Mouse (Mus musculus) limb, embryonic 11.5 days (tissue): Measurements from ENCODE around the gene Cnksr3. TPM values are rescaled to one million over a fixed set of nuclear protein-coding genes. Genes with fewer than 3 reads are reported as not detected.
A peak's percentile ranks its signal among the peaks of the same experiment; 100 is the strongest.

Experiments used
- ATAC-seq: fragments of 200-750 bp; cut with Nextera tagmentation; 2 replicates; pipeline ENCODE4 v1.8.0; 2017; ENCODE audit warnings: low read depth; ENCODE audit not compliant: insufficient number of reproducible peaks, low FRiP score, low TSS enrichment
- DNase-seq: peaks from one replicate; pipeline ENCODE4 v3.0.0-alpha.2; 2015; ENCODE audit warnings: low spot score
- H3K27ac ChIP-seq: fragments of 300-500 bp; sonication (generic); replicated peaks from 2 replicates; pipeline ENCODE4 v1.5.1; 2014; ENCODE audit warnings: low read depth, mild to moderate bottlenecking, low read length
- H3K27me3 ChIP-seq: fragments of 300-500 bp; sonication (generic); 2 replicates; pipeline ENCODE4 v1.6.1; 2014; ENCODE audit warnings: mild to moderate bottlenecking, low read length, mixed read lengths; ENCODE audit not compliant: control insufficient read depth, insufficient read depth
- H3K36me3 ChIP-seq: fragments of 300-500 bp; sonication (generic); 2 replicates; pipeline ENCODE4 v1.6.1; 2014; ENCODE audit warnings: mild to moderate bottlenecking, low read length, moderate library complexity, mixed read lengths; ENCODE audit not compliant: control insufficient read depth, insufficient read depth
- H3K4me1 ChIP-seq: fragments of 300-500 bp; sonication (generic); 2 replicates; pipeline ENCODE4 v1.6.1; 2014; ENCODE audit warnings: low read length, mixed read lengths; ENCODE audit not compliant: control insufficient read depth, insufficient read depth
- H3K4me2 ChIP-seq: fragments of 300-500 bp; sonication (generic); 2 replicates; pipeline ENCODE4 v1.6.1; 2014; ENCODE audit warnings: low read depth, mild to moderate bottlenecking, moderate library complexity; ENCODE audit not compliant: severe bottlenecking
- H3K4me3 ChIP-seq: fragments of 300-500 bp; sonication (generic); 2 replicates; pipeline ENCODE4 v1.5.1; 2014; ENCODE audit warnings: low read depth, low read length
- H3K9ac ChIP-seq: fragments of 300-500 bp; sonication (generic); 2 replicates; pipeline ENCODE4 v1.6.1; 2014; ENCODE audit warnings: mild to moderate bottlenecking, low read length
- H3K9me3 ChIP-seq: fragments of 300-500 bp; sonication (generic); 2 replicates; pipeline ENCODE4 v1.6.1; 2016; ENCODE audit warnings: low read length; ENCODE audit not compliant: control insufficient read depth
- WGBS: fragments of 180-500 bp; shearing (Covaris S2); extraction: QIAGEN DNeasy Blood & Tissue Kit; methylation state at CpG from one replicate; pipeline ENCODE4 v1.1.7; 2014; 5-methylcytosine and 5-hydroxymethylcytosine counted together
- polyA plus RNA-seq: library from polyadenylated mRNA; unstranded; fragments of >200 nt; fragmentation: Nextera tagmentation; extraction: Ambion mirVana; gene quantifications from 2 replicates; pipeline ENCODE4 v1.2.1, GENCODE M21; 2014

The Cnksr3 gene
- polyA plus RNA-seq, 1 experiment from 2014 or later: 11.9 TPM

DNA sequence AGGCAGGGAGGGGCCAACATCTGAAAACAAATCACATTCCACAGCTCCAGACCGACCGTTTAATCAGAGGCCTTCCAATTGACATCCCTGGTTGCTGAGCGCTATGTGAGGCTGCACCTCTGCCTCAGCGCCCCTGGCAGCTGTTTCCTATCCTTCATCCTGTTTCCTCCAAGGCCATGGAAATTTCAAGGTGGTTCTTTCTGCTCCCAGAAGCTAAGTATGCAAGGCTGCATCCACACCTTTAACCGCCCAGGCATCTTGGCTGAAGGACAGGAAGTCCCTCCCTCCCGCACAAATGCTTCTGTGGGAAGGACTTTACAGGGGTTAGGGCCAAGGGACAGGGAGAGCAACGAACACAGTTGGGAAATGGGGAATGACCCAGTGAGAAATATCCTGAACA lies 24.2 kb downstream of the Cnksr3 start:
- ATAC-seq (no peak), DNase-seq (no peak)
- Histone ChIP-seq H3K4me3 (no peak overlapping the region), H3K36me3 (no peaks in the 10 kb centered on the region), H3K9ac (no peak overlapping the region), H3K27me3 (no peaks in the 10 kb centered on the region), H3K4me2 (no peak overlapping the region), H3K27ac (no peak overlapping the region), H3K9me3 (no peaks in the 10 kb centered on the region), H3K4me1 (peaks cover 12% of the 10 kb centered on the region)
- 62% methylated on average over 7 of the region's 7 CpGs for WGBS

DNA sequence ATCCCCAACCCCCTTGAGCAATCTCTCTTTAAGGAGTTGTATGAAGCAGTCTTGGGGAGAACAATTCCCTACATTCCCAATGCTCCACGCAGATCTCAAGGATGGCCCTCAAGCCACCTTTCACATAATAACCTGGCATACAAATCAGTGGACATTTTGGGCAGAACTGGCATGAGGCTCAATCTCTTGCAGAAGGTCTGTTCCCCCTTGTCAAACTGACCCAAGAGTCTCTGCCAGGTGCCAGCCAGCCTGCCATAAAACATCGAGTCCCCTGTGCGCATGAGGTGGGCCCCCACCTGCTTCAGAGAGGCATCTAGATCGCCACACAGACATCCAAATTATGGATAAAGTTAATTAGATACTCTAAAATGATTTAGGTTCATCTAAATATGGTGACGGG lies 25.0 kb downstream of the Cnksr3 start:
- Histone ChIP-seq H3K36me3 (no peaks in the 10 kb centered on the region), H3K9ac (no peak overlapping the region), H3K4me3 (no peak overlapping the region), H3K27me3 (no peaks in the 10 kb centered on the region), H3K4me2 (no peak overlapping the region), H3K4me1 (peaks cover 20% of the 10 kb centered on the region), H3K27ac (no peak overlapping the region), H3K9me3 (no peaks in the 10 kb centered on the region)
- no peak for DNase-seq
- ATAC-seq: no peak
- WGBS: 88% methylated on average over 5 of the region's 5 CpGs

DNA sequence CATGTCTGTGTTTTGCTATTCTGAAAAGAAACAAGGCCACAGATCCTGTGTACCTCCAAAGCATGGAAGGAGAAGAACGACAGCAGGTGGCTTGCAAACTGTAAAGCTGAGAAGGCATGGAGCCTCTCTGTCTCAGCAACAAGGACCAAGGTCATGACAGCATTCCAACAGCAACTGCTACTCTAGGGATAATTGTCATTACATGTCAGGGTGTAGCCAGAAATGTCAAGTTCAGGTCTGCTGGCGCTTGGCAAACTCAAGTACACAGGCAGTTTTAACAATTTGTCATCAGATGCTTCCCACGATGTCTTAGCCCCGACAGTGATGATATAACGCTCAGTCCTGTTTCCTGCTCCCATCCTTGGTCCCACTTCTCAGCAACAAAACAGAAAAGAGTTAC lies 26.0 kb downstream of the Cnksr3 start:
- Histone ChIP-seq H3K36me3 (no peaks in the 10 kb centered on the region), H3K27ac (no peak overlapping the region), H3K4me2 (no peak overlapping the region), H3K27me3 (no peaks in the 10 kb centered on the region), H3K4me3 (no peak overlapping the region), H3K9ac (no peak overlapping the region), H3K4me1 (peaks cover 20% of the 10 kb centered on the region), H3K9me3 (no peaks in the 10 kb centered on the region)
- ATAC-seq: no peak
- no peak for DNase-seq
- WGBS: 89% methylated on average over 5 of the region's 5 CpGs

DNA sequence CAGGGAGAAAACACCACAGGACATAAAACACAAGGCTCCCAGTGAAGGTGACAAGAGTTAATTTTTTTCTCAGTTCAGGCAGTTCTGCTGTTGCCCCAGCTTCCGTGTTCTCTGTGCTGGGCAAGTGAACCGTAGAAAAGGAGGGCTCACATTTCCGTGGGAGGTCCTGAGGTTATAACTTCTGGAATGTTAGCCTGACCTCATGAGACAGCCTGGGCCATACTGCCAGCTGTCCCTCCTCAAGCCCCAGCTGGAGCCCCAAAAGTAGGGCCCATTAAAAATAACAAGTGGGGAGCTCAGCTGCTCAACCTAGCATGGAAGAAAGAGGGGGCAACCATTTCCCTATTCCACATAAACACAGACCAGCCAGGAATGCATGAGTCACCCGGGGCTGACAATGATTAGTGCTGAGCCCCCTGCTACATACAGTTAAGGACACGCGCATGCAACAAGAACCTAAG lies 28.8 kb downstream of the Cnksr3 start:
- no peak overlapping the region for H3K4me2 ChIP-seq
- no peak overlapping the region for H3K9ac ChIP-seq
- ATAC-seq (peak; percentile 78), DNase-seq (peak; percentile 62)
- 19% methylated on average over 6 of the region's 6 CpGs for WGBS
- no peaks in the 10 kb centered on the region for H3K36me3 ChIP-seq
- H3K9me3 ChIP-seq: no peaks in the 10 kb centered on the region
- H3K4me1 ChIP-seq: peaks cover 20% of the 10 kb centered on the region
- no peak overlapping the region for H3K4me3 ChIP-seq
- H3K27me3 ChIP-seq: no peaks in the 10 kb centered on the region
- H3K27ac ChIP-seq: peak overlapping the region; percentile 66

DNA sequence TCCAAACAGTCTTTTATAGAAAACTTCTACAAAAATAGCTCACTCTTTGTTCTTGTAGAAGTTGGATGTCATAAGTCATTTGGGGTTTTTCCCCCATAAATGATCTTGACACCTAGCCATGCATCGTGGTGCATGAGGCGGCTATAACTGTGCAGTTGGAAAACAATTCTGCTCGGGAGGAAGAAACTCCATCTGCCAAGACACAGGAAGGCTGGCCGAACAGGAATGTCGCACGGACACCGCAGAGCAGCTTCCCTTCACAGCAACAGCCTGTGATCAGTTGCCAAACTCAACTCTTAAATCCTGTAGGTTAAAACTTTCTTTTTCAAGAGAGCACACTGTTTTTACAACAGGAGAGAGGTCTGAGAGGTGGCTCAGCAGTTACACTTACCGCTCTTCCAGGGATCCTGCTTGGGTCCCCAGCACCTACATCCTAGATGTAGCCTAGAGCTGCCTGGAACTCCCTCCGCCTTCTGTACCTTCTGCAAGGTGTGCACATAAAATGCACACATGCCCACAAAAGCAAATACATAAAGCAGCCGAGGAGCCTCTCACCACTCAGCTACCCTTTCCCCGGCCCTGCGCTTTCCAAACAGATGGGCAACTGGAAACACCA lies 29.4 kb downstream of the Cnksr3 start:
- H3K36me3 ChIP-seq: no peaks in the 10 kb centered on the region
- H3K9ac ChIP-seq: no peak overlapping the region
- H3K27ac ChIP-seq: peak overlapping the region; percentile 66
- no peaks in the 10 kb centered on the region for H3K9me3 ChIP-seq
- H3K4me2 ChIP-seq: no peak overlapping the region
- H3K4me3 ChIP-seq: no peak overlapping the region
- no peak; the same call in 1 of the 2 replicates for ATAC-seq
- H3K27me3 ChIP-seq: no peaks in the 10 kb centered on the region
- WGBS: 69% methylated on average over 12 of the region's 12 CpGs
- peaks cover 16% of the 10 kb centered on the region for H3K4me1 ChIP-seq
- DNase-seq: no peak

DNA sequence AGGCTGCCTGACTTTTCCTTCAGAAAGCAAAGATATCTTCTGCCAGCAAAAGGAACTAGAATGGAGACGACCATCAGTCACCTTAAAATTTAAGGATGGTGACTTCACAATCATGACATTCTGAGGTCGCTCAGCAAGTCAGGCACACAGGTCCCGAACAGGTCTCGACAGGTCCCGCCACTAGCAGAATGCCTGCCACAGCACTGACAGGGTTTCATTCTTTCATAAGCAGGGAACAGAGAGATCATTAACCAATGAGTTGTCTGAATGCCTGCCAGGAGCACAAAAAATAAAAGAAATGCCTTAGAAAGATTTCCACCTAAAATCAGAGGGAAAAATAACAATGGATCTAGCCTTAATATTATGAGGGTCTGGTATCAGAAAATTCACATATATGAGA lies 31.7 kb downstream of the Cnksr3 start:
- WGBS: 92% methylated on average over 5 of the region's 5 CpGs
- Histone ChIP-seq H3K4me1 (peaks cover 16% of the 10 kb centered on the region), H3K4me3 (no peak overlapping the region), H3K9me3 (no peaks in the 10 kb centered on the region), H3K36me3 (no peaks in the 10 kb centered on the region), H3K9ac (no peak overlapping the region), H3K4me2 (no peak overlapping the region), H3K27me3 (no peaks in the 10 kb centered on the region), H3K27ac (no peak overlapping the region)
- DNase-seq (no peak), ATAC-seq (no peak)

DNA sequence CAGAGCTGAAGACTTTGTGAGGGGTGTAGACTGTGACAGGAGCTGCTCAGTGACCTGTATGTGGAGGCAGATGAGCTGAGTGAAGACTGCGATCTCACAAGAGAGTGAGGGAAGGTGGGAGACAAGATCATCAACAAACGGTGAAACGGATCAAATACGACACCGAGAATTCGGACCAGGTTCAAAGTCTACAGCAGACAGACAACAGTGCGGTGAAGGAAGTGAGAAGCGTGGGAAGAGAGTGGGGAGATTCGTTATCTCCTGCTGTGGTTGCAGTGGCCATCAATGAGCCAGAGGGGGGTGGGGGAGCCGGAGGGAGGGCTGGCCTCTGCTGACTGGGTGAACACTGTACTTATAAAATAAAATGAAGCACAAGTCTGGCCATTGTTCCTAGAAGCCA lies 33.5 kb downstream of the Cnksr3 start:
- no peaks in the 10 kb centered on the region for H3K27me3 ChIP-seq
- H3K4me1 ChIP-seq: peaks cover 13% of the 10 kb centered on the region
- 77% methylated on average over 10 of the region's 10 CpGs for WGBS
- DNase-seq (no peak), ATAC-seq (no peak)
- H3K4me2 ChIP-seq: no peak overlapping the region
- H3K36me3 ChIP-seq: no peaks in the 10 kb centered on the region
- no peak overlapping the region for H3K4me3 ChIP-seq
- H3K27ac ChIP-seq: no peak overlapping the region
- no peaks in the 10 kb centered on the region for H3K9me3 ChIP-seq
- H3K9ac ChIP-seq: no peak overlapping the region

DNA sequence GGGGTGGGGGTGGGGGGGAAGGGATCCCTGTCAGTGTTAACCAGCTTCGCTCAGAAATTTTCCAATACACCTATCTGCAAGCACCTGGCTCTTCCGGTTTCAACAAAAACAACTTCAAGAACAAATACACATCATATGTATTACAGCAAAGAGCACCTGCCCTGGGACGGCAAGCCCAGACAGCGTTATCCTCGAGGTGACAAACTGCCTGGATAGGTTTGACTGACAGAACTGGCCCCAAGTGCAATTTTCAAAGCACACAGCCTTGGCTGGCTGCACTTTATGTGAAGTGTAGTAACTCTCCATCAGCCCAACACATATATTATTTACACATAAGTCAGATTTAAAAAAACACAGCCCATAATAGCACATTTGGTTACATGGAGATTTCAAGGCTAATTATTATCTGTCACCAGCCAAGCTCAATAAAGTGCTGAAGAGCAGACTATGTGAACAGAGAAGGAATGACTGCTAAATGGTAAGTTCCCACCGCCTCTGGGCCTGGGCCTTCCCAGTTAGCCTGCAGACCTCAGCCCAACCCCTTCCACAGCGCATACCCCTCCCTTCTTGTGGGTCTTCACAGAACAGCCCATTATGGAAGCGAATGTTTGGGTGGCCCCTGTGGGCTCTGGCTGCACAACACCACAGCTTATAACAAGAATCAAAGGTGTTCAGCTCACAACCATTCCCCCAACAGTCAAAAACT lies 35.7 kb downstream of the Cnksr3 start:
- no peaks in the 10 kb centered on the region for H3K36me3 ChIP-seq
- H3K4me3 ChIP-seq: no peak overlapping the region
- no peak overlapping the region for H3K4me2 ChIP-seq
- no peak overlapping the region for H3K9ac ChIP-seq
- DNase-seq (no peak), ATAC-seq (0 out of 2 replicates have a peak, but pooled peaks have one; percentile 45)
- H3K4me1 ChIP-seq: peaks cover 4% of the 10 kb centered on the region; the same call in 1 of the 2 replicates
- no peaks in the 10 kb centered on the region for H3K9me3 ChIP-seq
- H3K27me3 ChIP-seq: no peaks in the 10 kb centered on the region
- H3K27ac ChIP-seq: no peak overlapping the region
- 83% methylated on average over 8 of the region's 8 CpGs for WGBS
